Comparison of ENCODE assay signal across 8 mouse cellular contexts in the genomic region with DNA sequence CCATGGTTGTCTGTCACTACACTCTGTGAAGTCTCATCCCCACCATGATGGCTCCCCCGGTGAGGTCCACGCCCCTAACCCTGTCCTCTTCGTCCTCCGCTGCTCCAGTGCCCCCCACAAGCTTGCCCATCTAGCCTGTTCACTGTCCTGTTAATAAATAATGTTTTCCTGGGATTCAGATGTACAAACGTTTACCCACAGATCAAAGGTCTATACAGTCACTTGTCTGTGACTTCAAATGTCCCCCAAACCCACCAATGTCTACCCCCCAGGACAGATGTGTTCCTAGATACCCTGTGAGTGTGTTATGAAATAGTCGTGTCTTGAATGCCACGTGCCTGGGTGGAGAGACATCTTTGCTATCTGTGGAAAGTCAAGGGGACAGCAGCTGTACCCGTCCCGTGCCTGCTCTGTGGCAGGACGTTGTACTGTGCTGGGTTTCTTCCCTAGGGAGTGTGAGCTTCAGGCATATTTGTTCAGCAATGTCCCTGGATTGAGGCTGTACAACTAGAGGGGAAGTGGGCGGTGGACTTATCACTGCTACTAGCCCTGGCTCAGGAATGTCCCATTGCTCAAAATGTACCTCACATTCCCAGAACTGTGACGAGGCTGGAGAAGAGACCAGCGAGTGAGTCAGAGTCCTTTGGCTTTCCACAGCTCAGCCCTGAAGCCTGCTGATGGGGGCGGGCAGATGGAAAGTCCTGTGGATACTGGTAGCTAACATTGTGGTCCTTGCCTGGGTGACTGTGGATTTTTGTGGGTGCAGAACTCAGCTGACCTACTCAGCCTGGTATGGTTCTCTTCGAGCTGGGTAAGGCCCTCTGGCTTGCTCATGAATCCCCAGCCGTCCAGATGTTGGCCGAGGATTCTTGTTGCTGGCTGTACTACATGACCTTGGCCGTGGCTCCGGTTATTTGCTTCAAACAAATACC. TPM values are rescaled to one million over a fixed set of nuclear protein-coding genes. Genes with fewer than 3 reads are reported as not detected.
A peak's percentile ranks its signal among the peaks of the same experiment; 100 is the strongest.
DNase-seq lines count a peak whose midpoint lies in the region; ATAC-seq and TF ChIP-seq lines count a peak whose summit lies in the region.

No protein-coding gene starts in this region.

- 49% methylated on average over 19 of the region's 19 CpGs for WGBS in heart, embryonic 13.5 days
- 53% methylated on average over 19 of the region's 19 CpGs for WGBS in stomach, embryonic 15.5 days
- 80% methylated on average over 19 of the region's 19 CpGs for WGBS in midbrain, embryonic 14.5 days

- H3K27me3 ChIP-seq in testis, adult 2 months (ENCODE audit: control insufficient read depth, insufficient read depth, low read length) = no peaks in the 10 kb centered on the region
- peaks cover 15% of the 10 kb centered on the region for H3K27me3 ChIP-seq in heart, embryonic 13.5 days (replicated peaks)
- no peaks in the 10 kb centered on the region for H3K27me3 ChIP-seq in stomach, embryonic 15.5 days (replicated peaks)
- no peaks in the 10 kb centered on the region for H3K27me3 ChIP-seq in midbrain, embryonic 14.5 days (ENCODE audit: control insufficient read depth, insufficient read depth, low read length)

- no peaks in the 10 kb centered on the region for H3K36me3 ChIP-seq in testis, adult 2 months (ENCODE audit: control insufficient read depth, insufficient read depth, low read length)
- H3K36me3 ChIP-seq in heart, embryonic 13.5 days = no peaks in the 10 kb centered on the region
- no peaks in the 10 kb centered on the region for H3K36me3 ChIP-seq in stomach, embryonic 15.5 days
- no peaks in the 10 kb centered on the region for H3K36me3 ChIP-seq in midbrain, embryonic 14.5 days (ENCODE audit: control insufficient read depth, insufficient read depth, low read length)

- peak overlapping the region; percentile 67 for H3K27ac ChIP-seq in testis, adult 2 months (ENCODE audit: control insufficient read depth, insufficient read depth, low read depth, low read length)
- no peak overlapping the region for H3K27ac ChIP-seq in heart, embryonic 13.5 days (replicated peaks)
- H3K27ac ChIP-seq in stomach, embryonic 15.5 days = peak overlapping the region; percentile 46; the same call in 1 of the 2 replicates
- no peak overlapping the region for H3K27ac ChIP-seq in midbrain, embryonic 14.5 days (replicated peaks; ENCODE audit: low read depth, low read length)

- peaks cover 6% of the 10 kb centered on the region for H3K4me1 ChIP-seq in testis, adult 2 months (ENCODE audit: control insufficient read depth, insufficient read depth, low read length)
- H3K4me1 ChIP-seq in heart, embryonic 13.5 days = peaks cover 37% of the 10 kb centered on the region
- H3K4me1 ChIP-seq in stomach, embryonic 15.5 days = peaks cover 31% of the 10 kb centered on the region
- peaks cover 5% of the 10 kb centered on the region; the same call in 1 of the 2 replicates for H3K4me1 ChIP-seq in midbrain, embryonic 14.5 days (ENCODE audit: control insufficient read depth, insufficient read depth, low read length)

- H3K4me3 ChIP-seq in testis, adult 2 months (ENCODE audit: control insufficient read depth, low read depth, low read length) = no peak overlapping the region
- no peak overlapping the region for H3K4me3 ChIP-seq in heart, embryonic 13.5 days
- H3K4me3 ChIP-seq in stomach, embryonic 15.5 days (replicated peaks) = no peak overlapping the region
- H3K4me3 ChIP-seq in midbrain, embryonic 14.5 days (replicated peaks; ENCODE audit: low read depth, low read length) = no peak overlapping the region

- no peaks in the 10 kb centered on the region; the same call in 1 of the 2 replicates for H3K9me3 ChIP-seq in heart, embryonic 13.5 days
- H3K9me3 ChIP-seq in stomach, embryonic 15.5 days = no peaks in the 10 kb centered on the region
- no peaks in the 10 kb centered on the region for H3K9me3 ChIP-seq in midbrain, embryonic 14.5 days (ENCODE audit: control insufficient read depth, low read length)

- no peak overlapping the region for H3K4me2 ChIP-seq in heart, embryonic 13.5 days
- peak overlapping the region; percentile 10; the same call in 1 of the 2 replicates for H3K4me2 ChIP-seq in stomach, embryonic 15.5 days
- no peak overlapping the region for H3K4me2 ChIP-seq in midbrain, embryonic 14.5 days (ENCODE audit: low read length)

- 0 out of 2 replicates have a peak overlapping the region, but pooled peaks have one; percentile 8 for H3K9ac ChIP-seq in heart, embryonic 13.5 days
- H3K9ac ChIP-seq in stomach, embryonic 15.5 days = no peak overlapping the region
- H3K9ac ChIP-seq in midbrain, embryonic 14.5 days (replicated peaks; ENCODE audit: low read length) = no peak overlapping the region

- no peak for TF ChIP-seq POLR2A in testis, adult 2 months (IDR thresholded peaks at IDR 0.05; ENCODE audit: control insufficient read depth, low read depth, low read length)

- DNase-seq in testis, postnatal 10 days (ENCODE audit: low spot score) = no peak
- peak; percentile 71 for DNase-seq in kidney, postnatal 14 days
- no peak for DNase-seq in midbrain, embryonic 14.5 days
- no peak for DNase-seq in thymus, adult 18-20 months

- ATAC-seq in heart, embryonic 13.5 days (ENCODE audit: extremely low read depth, insufficient number of reproducible peaks, low FRiP score, low TSS enrichment) = 0 out of 2 replicates have a peak, but pooled peaks have one; percentile 26
- no peak for ATAC-seq in stomach, embryonic 15.5 days (ENCODE audit: insufficient read depth, low FRiP score, low read depth)
- no peak for ATAC-seq in midbrain, embryonic 14.5 days (ENCODE audit: low FRiP score, low TSS enrichment)
- no peak for ATAC-seq in CD4-positive, CD25-positive, alpha-beta regulatory T cell, adult 4 months

- TF ChIP-seq CTCF in testis, adult 2 months (IDR thresholded peaks at IDR 0.05; ENCODE audit: control insufficient read depth, insufficient read depth, insufficient replicate concordance, low read depth, low read length) = no peak

RNA-seq across cellular contexts. Expression of gene Slc45a1, which starts 55.1 kb away (rescaled TPM):
- 0.37 and 0.42 TPM in 2 replicates for polyA plus RNA-seq in testis, adult 2 months (2012; rRNA removed)
- 0.05 and 0.08 TPM in 2 replicates for polyA plus RNA-seq in heart, embryonic 13.5 days (2015; fragmentation: Nextera tagmentation; extraction: Ambion mirVana)
- 0.85 and 1.0 TPM in 2 replicates for polyA plus RNA-seq in stomach, embryonic 15.5 days (2015; fragmentation: Nextera tagmentation; extraction: Ambion mirVana)
- polyA plus RNA-seq in midbrain, embryonic 14.5 days (2014; fragmentation: Nextera tagmentation; extraction: Ambion mirVana) = 28.0 and 29.3 TPM in 2 replicates
- polyA plus RNA-seq in CD4-positive, CD25-positive, alpha-beta regulatory T cell, adult 4 months (2017; shearing (Covaris generic)) = not detected

Comparison
In these comparisons a context has a peak if more than half of its experiments do, and no peak if none do; other contexts are left out.
1. H3K27ac ChIP-seq: peak in testis, adult 2 months (single experiment) and stomach, embryonic 15.5 days (single experiment); none in heart, embryonic 13.5 days (single experiment) and midbrain, embryonic 14.5 days (single experiment).
2. RNA of gene Slc45a1, which starts 55.1 kb away (polyA plus RNA-seq): 28.0 to 29.3 TPM in midbrain, embryonic 14.5 days; 0.85 to 1.0 TPM in stomach, embryonic 15.5 days, 0.37 to 0.42 TPM in testis, adult 2 months, 0.05 to 0.08 TPM in heart, embryonic 13.5 days and not detected in CD4-positive, CD25-positive, alpha-beta regulatory T cell, adult 4 months; every median in the first group is over 10 times any median in the second.